Mouse (Mus musculus): ENCODE results near the gene Gm20388.
"Not testable (repeated sequence)": the region's sequence is repeated elsewhere in the genome, so short reads cannot be mapped to it uniquely, and the experiment has no call there.

Gene Gm20388

DNA sequence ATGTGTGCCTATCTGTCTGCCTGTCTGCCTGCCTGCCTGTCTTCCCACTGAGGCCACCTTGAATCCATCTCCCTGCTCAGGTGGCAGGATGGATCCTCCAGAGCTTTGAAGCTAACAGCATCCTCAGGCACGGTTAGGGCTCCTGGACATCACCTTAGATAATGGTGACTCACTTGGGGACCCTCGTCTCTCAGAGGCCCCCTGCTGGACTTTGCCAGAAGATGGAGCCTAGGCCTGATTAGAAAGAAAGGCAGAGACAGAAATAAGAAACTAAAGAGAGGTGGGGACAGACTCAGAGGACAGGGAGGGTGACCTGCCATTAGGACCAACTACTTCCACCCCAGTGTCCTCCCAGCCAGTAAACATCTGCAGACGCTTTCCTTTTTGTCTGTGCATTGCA lies 1488.5 kb downstream of the Gm20388 start:
- DNase-seq (ENCODE audit: low spot score): no peak

DNA sequence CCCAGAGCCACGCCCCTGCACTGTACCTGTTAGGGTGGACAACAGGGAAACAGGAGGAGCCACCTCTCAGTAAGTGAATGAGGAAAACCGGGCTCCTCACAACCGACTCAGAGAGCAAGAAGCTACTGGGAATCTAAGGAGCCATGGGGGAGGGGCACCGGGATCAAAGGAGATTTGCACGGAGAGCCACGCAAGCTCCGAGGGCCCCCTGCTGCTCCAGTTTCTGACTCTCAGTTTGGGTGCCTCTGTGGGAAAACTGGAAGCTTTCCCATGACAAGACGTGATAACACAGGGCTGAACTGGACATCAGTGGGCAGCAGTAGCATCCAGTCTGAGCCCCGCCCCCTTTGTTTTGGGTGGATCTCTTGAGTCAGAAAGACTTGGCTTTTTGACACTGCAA lies 1489.9 kb downstream of the Gm20388 start:
- DNase-seq (ENCODE audit: low spot score): no peak

DNA sequence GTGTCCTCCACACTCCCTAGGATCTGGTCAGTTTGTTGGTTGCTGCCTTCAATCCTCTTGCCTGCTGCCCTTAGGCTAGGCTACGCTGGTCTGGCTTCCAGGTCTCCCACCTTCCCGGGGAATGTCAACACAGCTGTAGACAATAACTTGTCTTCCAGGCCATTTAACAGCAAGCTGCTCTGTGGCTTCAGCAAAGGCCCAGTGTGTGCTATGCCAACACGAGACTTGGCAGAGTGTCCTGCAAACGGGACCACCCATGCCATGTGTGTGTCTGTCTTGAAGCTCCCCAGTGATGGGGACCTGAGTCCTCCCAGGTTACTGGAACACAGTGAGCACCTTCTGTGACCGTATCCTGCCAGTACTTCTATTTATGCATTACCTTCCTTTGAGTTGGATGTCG lies 1493.2 kb downstream of the Gm20388 start:
- DNase-seq (ENCODE audit: low spot score): no peak

DNA sequence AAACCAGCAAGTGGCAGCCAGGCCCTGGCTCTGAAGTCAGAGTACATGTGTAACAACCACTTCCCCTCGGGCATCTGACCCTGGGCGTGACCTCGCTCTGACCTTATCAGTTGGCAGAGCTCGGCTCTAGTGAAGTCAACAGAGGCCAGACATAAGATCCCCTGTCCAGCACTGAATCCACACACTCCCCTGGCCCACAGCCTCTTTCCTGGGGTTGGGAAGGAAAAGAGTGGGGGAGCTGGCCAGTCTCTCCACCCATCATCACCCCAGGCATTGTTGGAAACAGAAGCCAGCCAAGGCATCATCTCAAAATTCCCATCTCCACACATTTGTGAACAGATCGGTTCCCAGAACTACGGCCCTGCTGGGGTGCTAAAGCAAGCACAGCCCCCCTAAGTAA lies 1507.4 kb downstream of the Gm20388 start:
- no peak for DNase-seq (ENCODE audit: low spot score)

DNA sequence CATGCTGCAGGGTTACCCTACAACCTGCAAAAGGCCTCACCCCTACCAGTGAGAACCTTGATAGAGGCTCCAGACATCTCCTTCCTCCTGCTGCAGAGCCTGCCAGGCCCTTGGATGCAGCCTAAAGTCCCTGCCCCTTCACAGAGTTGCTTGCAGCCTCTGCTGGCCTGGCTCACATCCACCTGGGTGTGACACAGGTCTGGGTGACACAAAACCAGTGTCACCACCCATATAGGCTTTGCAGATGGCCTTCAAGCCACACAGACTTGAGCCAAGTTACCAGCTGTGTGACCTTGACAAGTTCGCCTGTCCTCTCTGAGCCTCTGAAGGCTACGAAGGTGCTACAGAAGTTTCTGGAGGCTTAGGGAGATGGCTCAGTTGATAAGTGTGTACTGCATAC lies 1508.9 kb downstream of the Gm20388 start:
- DNase-seq (ENCODE audit: low spot score): no peak

DNA sequence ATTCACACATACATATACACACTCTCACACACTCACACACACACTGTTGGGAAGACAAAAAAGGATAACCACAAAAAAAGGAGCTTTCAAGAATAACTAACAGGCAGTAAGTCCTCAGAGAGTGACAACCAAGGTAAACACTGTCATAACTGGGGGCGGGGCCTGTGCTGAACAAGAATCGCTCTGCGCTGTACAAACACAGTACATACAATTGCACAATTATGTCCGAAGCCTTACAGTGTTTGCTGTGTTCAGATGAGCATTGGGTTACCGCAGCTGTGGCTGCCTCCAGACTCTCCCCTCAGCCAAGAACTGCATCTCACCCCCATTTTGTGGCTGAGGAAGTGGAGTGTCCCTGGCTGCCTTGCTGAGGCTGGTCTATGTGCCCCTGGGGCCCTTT lies 1510.4 kb downstream of the Gm20388 start:
- DNase-seq (ENCODE audit: low spot score): no peak

DNA sequence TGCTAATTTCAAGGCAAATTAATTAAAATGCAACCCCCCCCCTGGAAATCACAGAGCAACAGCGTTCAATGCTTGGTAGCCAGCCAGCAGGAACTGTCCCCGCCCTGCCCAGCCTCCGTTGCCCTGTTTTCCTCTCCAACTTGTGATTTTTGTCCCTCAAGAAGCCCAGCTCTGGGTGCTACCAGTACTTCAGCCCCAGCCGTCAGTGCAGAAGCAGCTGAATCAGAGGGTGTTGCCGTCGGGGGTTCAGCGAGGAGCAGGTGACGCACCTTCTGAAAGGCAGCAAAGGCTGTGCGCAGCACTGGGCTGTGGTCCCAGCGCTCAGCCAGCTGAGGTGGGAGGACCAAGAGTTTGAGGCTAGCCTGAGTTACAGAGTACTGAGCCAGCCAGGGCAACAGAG lies 1513.4 kb downstream of the Gm20388 start:
- no peak for DNase-seq (ENCODE audit: low spot score)

DNA sequence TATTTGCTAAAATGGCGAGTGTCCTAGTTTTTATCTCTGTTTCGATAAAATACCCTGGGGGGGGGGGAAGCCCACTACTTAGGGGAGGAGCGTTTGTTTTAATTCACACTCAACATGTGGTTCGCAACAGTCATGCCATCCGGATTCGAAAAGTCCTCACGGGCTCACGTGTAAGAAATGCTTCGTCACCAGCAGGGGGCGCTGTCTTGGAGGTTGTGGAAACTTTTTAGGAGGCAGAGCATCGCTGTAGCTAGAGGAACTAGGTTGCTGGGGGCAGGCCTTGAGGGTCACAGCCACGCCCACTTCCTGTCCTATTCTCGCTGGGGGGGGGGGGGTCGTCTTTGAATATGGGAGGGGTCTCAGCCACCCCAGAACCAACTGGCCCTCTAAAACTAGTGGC lies 1514.0 kb downstream of the Gm20388 start:
- DNase-seq (ENCODE audit: low spot score): no peak

DNA sequence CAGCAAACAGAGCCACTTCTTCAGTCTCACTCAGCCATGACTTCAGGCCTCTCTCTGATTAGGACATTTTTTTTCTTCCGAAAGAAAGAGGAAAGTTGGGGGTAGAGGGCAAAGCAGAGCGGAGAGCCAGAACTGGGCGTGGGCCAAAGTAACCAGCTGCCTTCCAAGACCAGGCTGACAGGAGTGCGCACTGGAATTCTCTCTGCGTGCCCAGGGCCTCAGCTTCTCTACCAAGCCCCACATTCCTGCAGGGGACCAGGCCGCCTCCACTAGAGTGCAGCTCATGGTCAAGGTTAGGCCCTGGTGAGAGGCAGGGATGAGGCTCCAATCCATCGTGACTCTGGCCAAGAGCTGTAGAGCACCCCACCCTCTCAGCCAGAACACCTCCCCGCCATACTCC lies 1520.9 kb downstream of the Gm20388 start:
- no peak for DNase-seq (ENCODE audit: low spot score)

DNA sequence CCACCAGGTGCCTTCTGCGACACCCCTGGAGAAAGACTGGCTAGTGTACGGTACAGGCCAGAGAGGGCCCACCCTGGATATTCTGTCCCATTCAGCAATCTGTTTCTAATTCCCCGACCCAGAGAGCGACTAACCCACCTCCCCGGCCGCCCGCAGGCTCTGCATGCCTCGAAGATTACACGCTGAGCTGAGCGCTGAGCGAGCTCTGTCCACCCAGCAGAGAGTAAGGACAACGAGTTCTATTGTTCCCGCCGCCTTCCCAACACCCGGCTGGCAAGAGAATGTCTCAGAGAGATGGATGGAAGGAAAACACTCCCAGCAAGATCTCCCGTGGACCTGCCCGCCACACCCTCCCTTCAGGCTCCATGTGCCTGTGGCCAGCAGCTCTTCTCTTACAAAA lies 1522.8 kb downstream of the Gm20388 start:
- DNase-seq (ENCODE audit: low spot score): no peak

DNA sequence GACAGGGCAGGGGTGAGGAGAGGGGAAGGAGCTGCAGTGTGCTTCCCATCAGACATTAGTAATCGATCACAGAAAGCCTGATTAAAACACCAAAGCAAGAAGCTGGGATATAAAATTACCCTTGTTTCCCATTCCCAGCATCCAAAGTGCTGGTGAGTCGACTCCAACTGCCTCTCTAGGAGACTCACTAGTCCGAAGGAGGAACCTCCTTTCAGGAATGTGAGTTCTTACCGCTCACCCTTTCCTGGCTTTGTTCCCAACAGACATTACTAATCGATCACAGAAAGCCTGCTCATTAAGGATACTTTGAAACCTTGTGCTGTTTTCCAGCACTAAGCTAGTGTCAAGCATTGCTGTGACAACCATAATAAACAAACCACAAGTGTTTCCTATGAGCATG lies 1526.0 kb downstream of the Gm20388 start:
- DNase-seq (ENCODE audit: low spot score): no peak

DNA sequence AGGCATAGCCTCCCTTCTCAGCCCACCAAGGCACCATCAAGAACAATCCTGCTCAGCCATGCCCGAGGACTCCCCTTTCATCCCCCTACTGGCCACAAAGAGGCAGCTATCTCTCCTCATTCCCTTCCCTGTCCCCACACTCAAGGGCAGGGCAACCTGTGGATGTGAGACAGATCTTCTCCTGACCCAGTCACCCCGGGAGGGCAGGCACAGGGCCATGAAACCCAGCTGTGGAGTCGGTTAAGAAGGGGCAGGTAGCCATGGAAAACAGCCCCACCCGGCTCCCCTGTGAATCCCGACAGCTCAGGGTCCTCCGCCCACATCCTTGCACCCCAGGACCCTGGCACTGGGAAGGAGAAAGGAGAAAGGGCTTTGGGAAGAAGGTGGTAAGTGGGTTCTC lies 1526.9 kb downstream of the Gm20388 start:
- no peak for DNase-seq (ENCODE audit: low spot score)

DNA sequence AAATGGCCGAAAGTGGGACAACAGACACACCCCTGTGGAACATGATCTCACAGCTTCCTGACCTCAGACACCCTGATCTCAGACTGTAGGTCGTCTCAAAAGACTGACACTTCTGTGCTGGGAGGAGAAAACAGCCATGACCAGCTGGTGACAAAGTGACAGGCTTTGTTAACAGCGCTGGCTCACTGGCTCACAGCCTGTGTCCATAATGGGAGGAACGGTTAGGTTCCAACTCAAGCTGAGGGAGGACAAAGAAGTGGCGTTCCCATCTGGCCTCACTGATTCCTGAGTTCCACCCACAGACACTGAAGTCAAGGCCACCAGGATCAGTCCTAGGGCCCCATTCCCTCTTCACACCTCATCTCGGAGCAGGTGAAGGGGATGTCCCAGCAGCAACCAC lies 1527.5 kb downstream of the Gm20388 start:
- DNase-seq (ENCODE audit: low spot score): no peak

DNA sequence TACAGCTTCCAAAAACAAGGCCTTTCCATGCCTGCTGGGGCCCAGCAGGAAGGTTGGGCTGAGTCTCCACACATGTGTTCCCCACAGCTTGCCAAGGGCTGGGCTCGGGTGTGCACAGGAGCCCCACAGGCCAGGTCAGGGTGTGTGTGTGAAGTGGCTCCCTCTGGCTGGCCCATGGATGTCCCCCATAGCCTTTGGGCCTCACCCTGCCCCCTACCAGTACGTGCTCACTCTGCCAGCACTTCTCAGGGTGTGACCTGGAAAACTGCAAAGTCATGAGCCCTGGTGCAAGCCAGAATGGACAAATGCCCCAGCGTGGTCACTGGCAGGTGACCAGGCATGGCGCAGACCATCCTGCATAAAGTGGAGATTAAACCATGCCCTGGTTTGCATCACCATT lies 1528.7 kb downstream of the Gm20388 start:
- DNase-seq (ENCODE audit: low spot score): no peak

DNA sequence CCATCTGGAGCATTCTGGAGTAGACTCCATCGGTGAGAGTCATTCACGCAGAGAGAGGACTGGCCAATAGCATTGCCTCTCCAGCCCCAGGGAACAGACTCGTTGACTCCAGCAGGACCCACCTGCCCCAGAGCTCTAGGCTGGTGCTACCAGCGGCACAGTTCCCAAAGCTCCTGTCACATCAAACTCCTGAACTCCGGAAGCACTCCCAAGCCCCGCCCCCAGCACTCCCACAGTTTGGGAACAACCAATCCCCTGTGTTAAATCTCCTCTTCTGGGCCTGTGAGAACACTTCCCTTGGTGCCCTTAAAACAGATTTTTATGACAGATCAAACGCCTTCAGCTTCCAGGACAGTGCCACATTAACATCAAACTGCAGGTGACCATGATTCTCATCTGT lies 1532.7 kb downstream of the Gm20388 start:
- DNase-seq (ENCODE audit: low spot score): no peak

DNA sequence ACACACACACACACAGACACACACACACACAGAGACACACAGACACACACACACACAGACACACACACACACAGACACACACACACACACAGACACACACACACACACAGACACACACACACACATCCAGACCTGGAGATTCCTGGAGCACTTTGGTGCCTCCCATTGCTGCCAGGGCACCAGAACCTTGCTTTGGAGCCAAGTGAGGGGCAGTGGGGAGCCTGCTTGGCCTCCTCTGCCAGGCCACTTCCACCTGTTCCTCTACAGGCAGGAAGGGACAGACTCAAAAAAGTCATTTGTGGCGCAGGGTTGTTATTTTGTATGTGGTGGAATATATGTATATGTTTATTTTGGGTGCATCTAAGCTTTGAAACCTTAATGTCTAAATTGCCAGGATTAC lies 1533.9 kb downstream of the Gm20388 start:
- DNase-seq (ENCODE audit: low spot score): not testable (repeated sequence)

DNA sequence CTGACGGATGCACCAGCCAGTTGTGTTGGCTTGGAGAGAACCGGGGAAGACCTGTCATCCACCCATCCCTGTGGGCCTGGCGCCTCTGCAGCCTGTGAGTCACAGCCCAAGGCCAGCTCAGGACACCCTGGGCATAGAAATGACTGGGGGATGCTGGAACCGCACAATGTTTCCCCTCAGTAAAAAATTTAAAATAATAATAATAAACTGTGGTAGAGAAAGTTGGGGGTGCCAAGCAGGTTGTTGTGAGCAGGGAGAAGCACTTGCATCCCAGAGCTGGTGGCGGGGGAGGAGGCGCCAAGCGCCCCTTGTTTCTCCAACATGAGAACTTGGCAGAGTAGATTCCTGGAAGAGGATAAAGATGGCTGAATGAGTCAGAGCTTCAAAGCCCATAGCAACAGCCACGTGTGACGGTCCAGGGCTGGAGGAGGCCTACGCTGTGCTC lies 1534.4 kb downstream of the Gm20388 start:
- no peak for DNase-seq (ENCODE audit: low spot score)

DNA sequence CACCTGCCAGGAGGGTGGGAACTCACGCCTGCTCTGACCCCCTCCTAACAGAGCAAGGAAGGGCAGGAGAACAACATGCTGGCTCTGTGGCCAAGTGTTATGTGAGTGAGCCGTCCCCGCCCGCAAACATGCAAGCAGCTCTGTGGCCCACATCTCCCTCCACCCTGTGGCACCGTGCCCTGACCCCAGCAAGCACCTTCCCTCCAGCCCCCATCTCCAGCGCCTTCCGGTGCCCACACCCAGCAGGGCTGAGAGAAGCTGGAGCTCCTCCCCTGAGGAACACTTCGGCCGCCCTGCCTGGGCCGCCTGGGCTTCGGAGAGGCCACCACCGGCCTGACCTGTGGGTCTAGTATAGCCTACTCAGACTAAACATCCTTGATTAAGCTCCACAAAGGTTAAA lies 1535.5 kb downstream of the Gm20388 start:
- no peak for DNase-seq (ENCODE audit: low spot score)

DNA sequence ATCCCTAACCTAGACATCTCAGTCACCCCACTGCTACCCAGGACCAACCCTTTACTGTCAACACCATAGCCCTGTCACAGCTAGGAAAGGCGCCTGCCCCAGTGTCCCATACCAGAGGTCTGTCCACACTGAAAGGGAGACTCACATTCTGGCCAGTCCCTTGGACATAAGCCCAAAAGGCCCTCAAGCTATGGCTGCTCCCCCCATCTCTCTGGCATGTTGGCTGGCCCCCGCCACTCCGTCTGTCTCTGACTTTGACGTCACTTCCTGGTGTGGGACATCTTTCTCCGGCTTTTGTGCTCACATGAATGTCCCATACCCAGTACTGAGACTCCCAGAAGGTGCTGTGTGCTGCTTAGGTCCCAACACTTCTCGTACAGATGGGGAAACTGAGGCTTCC lies 1536.2 kb downstream of the Gm20388 start:
- DNase-seq (ENCODE audit: low spot score): no peak

DNA sequence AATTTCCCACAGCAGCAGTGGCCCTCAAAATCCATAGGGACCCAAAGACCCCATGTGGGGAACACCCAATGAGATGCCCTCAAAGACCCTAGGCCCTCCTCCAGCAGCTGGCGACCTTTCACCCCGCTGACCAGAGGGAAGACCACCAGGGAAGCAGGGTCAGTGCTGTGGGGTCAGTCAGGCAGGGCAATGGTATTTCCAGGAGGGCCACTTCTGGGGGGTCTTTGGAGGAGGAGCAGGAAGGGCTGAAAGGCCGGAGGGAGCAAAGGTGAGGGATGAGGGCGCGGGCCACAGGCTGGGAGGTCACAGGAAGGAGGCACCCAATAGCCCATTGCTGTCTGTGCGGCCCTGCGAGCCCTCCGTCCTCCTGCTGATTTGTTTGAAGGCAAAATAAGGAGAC lies 1539.6 kb downstream of the Gm20388 start:
- DNase-seq (ENCODE audit: low spot score): no peak

DNA sequence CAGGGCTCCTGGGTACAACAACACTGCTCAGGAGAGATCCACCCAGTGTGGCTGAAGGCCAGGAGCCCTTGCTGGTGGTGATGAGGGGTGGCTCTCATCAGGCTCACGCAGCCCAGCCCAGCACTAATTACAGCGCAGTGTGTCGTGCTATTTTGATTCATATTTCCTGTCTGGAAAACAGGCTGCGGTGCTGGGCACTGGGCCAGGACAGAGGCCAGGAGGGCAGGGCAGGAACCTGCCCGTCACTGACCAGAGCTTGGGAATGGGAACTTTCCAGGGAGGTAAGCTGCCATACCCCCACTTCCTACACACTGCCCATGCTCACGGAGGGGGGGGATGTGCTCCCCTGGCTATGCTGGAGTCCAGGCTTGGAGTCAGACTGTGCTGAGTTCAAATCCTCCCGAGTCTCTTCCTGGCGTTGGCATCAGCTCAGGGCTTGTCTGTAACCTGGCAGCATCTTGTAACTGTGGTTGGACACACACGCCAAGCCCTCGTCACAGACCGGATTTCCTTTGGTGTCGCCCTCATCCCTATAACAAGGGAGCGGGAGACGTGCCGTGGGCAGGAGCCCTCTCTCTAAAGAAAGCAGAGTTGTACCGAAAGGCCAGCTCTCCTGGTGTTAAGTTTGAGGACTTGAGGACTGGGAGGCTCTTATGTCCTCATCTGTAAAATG lies 1540.9 kb downstream of the Gm20388 start:
- no peak for DNase-seq (ENCODE audit: low spot score)

DNA sequence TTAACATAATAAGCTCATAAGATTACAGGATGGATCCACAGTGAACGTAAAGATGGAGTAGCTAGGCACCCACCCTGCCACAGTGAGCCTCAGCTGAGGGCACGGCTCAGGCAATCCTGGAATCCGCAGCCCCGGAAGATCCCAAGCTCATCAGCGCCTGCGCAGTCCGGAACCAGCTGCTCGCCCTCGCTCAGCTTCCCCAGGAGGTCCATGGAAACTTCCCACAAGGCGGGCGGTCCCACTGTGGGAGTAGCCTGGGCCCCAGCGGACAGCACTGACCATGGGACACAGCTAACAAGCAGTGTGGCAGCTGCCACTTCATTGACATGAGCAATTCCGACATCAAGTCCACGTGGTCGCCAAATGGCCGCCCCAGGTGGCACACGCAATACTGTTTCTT lies 1544.1 kb downstream of the Gm20388 start:
- no peak for DNase-seq (ENCODE audit: low spot score)

DNA sequence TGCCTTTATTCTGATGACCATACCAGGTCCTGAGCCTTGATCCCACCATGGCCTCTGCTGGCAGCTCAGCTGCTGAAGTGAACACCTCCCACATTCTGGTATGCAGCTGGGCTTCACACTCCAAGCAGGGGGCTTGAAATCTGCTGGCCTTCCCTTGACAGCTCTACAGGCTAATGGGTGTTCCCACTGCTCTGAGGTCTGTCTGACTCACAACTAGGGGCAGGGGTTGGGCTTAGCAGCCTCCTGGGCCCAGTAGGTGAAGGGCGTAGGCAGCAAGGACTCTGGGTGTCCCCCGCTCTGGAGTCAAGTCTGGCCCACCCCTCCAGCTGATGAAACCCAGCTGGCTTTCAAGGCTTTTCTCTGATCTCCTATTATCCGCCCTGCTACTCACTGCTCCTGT lies 1550.6 kb downstream of the Gm20388 start:
- no peak for DNase-seq (ENCODE audit: low spot score)

DNA sequence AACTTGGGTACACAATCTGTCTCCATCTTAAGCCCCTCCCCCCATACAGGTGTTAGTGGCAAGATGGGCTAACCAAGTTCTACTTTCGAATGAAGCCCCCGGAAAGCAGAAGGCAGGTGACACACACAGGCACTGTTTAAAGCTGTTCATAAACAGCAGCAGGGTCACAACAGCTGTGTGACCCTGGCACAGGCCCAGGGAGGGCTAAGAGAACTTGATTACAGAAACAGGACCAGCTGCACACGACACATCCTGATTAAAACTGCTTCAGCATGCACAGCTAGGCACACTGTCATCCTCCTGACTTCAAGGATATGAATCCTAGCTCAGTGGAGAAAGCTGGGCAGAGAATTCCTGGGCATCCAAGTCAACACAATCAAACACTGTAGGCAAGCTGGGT lies 1551.5 kb downstream of the Gm20388 start:
- no peak for DNase-seq (ENCODE audit: low spot score)

All from T-cell, adult 2 months (primary cell).